Mouse (Mus musculus) MEL (cell line): Measurements from ENCODE around the gene C8a.
A peak's percentile ranks its signal among the peaks of the same experiment; 100 is the strongest.

Experiments
- CTCF ChIP-seq, 3 experiments: IDR thresholded peaks in 2 of 3; conservative IDR thresholded peaks in 1 of 3; 2 replicates each; pipeline ENCODE4 v1.5.1; 2011 to 2012; ENCODE audit warnings: low read length in 3 of 3, low read depth in 2 of 3, mild to moderate bottlenecking in 2 of 3, improper control_type of control experiment in 1 of 3, inconsistent platforms in 1 of 3, mixed read lengths in 1 of 3, moderate library complexity in 1 of 3; ENCODE audit not compliant: control insufficient read depth in 1 of 3, insufficient read depth in 1 of 3, poor library complexity in 1 of 3, severe bottlenecking in 1 of 3
- ETS1 ChIP-seq: IDR thresholded peaks from 2 replicates; pipeline ENCODE4 v1.6.1; 2012; ENCODE audit warnings: low read depth, mild to moderate bottlenecking, inconsistent platforms, low read length, improper control_type of control experiment, moderate library complexity
- GABPA ChIP-seq: IDR thresholded peaks from 2 replicates; pipeline ENCODE4 v1.6.1; 2012; ENCODE audit warnings: low read depth, mild to moderate bottlenecking, inconsistent platforms, low read length, improper control_type of control experiment, moderate library complexity
- JUND ChIP-seq: IDR thresholded peaks from 2 replicates; pipeline ENCODE4 v1.6.1; 2011; ENCODE audit warnings: low read depth, mild to moderate bottlenecking, improper control_type of control experiment, low read length
- MYC ChIP-seq: IDR thresholded peaks from 2 replicates; pipeline ENCODE4 v1.6.1; 2011; ENCODE audit warnings: low read depth, mild to moderate bottlenecking, low read length, improper control_type of control experiment, moderate library complexity
- POLR2A ChIP-seq, 2 experiments: IDR thresholded peaks; 2 replicates each; pipeline ENCODE4 v1.6.1; 2011 to 2012; ENCODE audit warnings: low read length in 2 of 2, mild to moderate bottlenecking in 2 of 2, control low read depth in 1 of 2, improper control_type of control experiment in 1 of 2, low read depth in 1 of 2, moderate library complexity in 1 of 2; ENCODE audit not compliant: control insufficient read depth in 1 of 2, insufficient read depth in 1 of 2, poor library complexity in 1 of 2
- POLR2AphosphoS5 ChIP-seq: IDR thresholded peaks from 2 replicates; pipeline ENCODE4 v1.6.1; 2012; ENCODE audit warnings: low read depth, borderline replicate concordance, mild to moderate bottlenecking, inconsistent platforms, low read length, moderate library complexity, mixed read lengths
- TAL1 ChIP-seq: IDR thresholded peaks from 2 replicates; pipeline ENCODE4 v1.6.1; 2012; ENCODE audit warnings: mild to moderate bottlenecking, inconsistent platforms, low read length, moderate library complexity, mixed read lengths
- ZC3H11A ChIP-seq: IDR thresholded peaks from 2 replicates; pipeline ENCODE4 v1.6.1; 2012; ENCODE audit warnings: low read depth, mild to moderate bottlenecking, inconsistent platforms, low read length, improper control_type of control experiment

GRCm38 (mm10) chr4:104894004-104894734 lies 18.0 kb upstream of the C8a start:
- TF ChIP-seq CTCF (IDR thresholded peaks at IDR 0.05 in 2 of 3, conservative IDR thresholded peaks at IDR 0.05 in 1 of 3; ENCODE audit: control insufficient read depth in 1 of 3, insufficient read depth in 1 of 3, low read depth in 2 of 3, low read length in 3 of 3, poor library complexity in 1 of 3, severe bottlenecking in 1 of 3) (peak; percentile 62 to 86 (median 83)), ETS1 (no peak), MYC (no peak), ZC3H11A (peak; percentile 78), JUND (no peak), GABPA (no peak), TAL1 (no peak), POLR2A (IDR thresholded peaks at IDR 0.05; ENCODE audit: control insufficient read depth in 1 of 2, insufficient read depth in 1 of 2, low read depth in 1 of 2, low read length in 2 of 2, poor library complexity in 1 of 2) (no peak), POLR2AphosphoS5 (no peak)
